Mouse (Mus musculus) E14TG2a.4 (cell line): ENCODE measurements at regions not wholly inside any gene's neighbourhood (a gene's known extent, or its start where the extent isn't known, plus 50 kb on each side); places are given as distances from the start of the nearest gene placed in this dataset.

Experiments used
- H3K27me3 ChIP-seq: 2 replicates; pipeline ENCODE4 v1.6.1; 2014; ENCODE audit warnings: low read length, control low read depth; ENCODE audit not compliant: insufficient read depth
- H3K36me3 ChIP-seq: 2 replicates; pipeline ENCODE4 v1.6.1; 2014; ENCODE audit warnings: low read length, control low read depth; ENCODE audit not compliant: insufficient read depth
- H3K4me1 ChIP-seq: replicated peaks from 2 replicates; pipeline ENCODE4 v1.6.1; 2014; ENCODE audit warnings: low read depth, low read length, control low read depth
- H3K4me3 ChIP-seq: replicated peaks from 2 replicates; pipeline ENCODE4 v1.5.1; 2014; ENCODE audit warnings: mild to moderate bottlenecking, low read length
- H3K9me3 ChIP-seq: 2 replicates; pipeline ENCODE4 v1.6.1; 2014; ENCODE audit warnings: low read length, control low read depth
- CTCF ChIP-seq: conservative IDR thresholded peaks from 2 replicates; pipeline ENCODE4 v1.5.1; 2014; ENCODE audit warnings: low read length
- NANOG ChIP-seq: IDR thresholded peaks from 2 replicates; pipeline ENCODE4 v1.6.1; 2014; ENCODE audit warnings: borderline replicate concordance, low read length, mixed read lengths
- POU5F1 ChIP-seq: IDR thresholded peaks from 2 replicates; pipeline ENCODE4 v1.6.1; 2014; ENCODE audit warnings: low read length, borderline replicate concordance

DNA sequence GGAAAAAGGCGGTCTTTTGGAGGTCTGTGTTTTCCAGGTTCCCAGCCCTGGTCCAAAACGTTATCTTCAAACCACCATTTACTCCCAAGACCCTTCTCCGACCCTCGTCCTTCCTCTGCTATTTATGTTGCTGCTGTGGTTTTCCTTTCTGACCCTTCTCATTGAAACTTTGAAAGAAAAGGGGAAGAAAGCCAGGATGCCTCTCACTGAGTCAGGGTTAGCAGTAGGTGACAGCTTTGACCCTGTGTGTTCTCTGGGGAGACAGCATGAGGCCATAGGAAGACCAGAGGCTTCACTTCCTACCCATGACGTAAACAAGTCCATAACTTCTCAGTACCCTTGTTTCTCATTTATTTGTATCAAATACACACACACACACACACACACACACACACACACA, 166.1 kb downstream of the Gsdmc2 start:
- Histone ChIP-seq H3K36me3 (no peaks in the 10 kb centered on the region), H3K4me3 (no peak overlapping the region), H3K4me1 (no peaks in the 10 kb centered on the region), H3K9me3 (no peaks in the 10 kb centered on the region), H3K27me3 (no peaks in the 10 kb centered on the region)
- TF ChIP-seq CTCF = no peak
- TF ChIP-seq POU5F1 = no peak
- TF ChIP-seq NANOG = no peak

- TF ChIP-seq CTCF = no peak
- TF ChIP-seq NANOG = no peak
- TF ChIP-seq POU5F1 = no peak
- Histone ChIP-seq H3K9me3 (no peaks in the 10 kb centered on the region), H3K27me3 (0 out of 2 replicates have a peak, but pooled peaks cover 3% of the 10 kb centered on the region)
Observed at GRCm38 (mm10) chr15:63675491-63676036, 169.4 kb downstream of the Gsdmc2 start.

GRCm38 (mm10) chr15:63674404-63674803, 170.6 kb downstream of the Gsdmc2 start:
- TF ChIP-seq NANOG = no peak
- peak; percentile 67 for TF ChIP-seq CTCF
- no peak for TF ChIP-seq POU5F1
- H3K4me3 ChIP-seq = no peak overlapping the region

More at GRCm38 (mm10) chr15:63675491-63676036, 169.4 kb downstream of the Gsdmc2 start:
- Histone ChIP-seq H3K4me3 (no peak overlapping the region), H3K4me1 (no peaks in the 10 kb centered on the region), H3K36me3 (no peaks in the 10 kb centered on the region)

GRCm38 (mm10) chr15:63671081-63671480, 173.9 kb downstream of the Gsdmc2 start:
- Histone ChIP-seq H3K9me3 (no peaks in the 10 kb centered on the region), H3K4me3 (no peak overlapping the region), H3K4me1 (no peaks in the 10 kb centered on the region), H3K27me3 (peaks cover 6% of the 10 kb centered on the region; the same call in 1 of the 2 replicates), H3K36me3 (no peaks in the 10 kb centered on the region)
- TF ChIP-seq CTCF (no peak), NANOG (no peak), POU5F1 (no peak)

More at GRCm38 (mm10) chr15:63674404-63674803, 170.6 kb downstream of the Gsdmc2 start:
- no peaks in the 10 kb centered on the region for H3K9me3 ChIP-seq
- H3K27me3 ChIP-seq = peaks cover 3% of the 10 kb centered on the region; the same call in 1 of the 2 replicates
- no peaks in the 10 kb centered on the region for H3K36me3 ChIP-seq
- H3K4me1 ChIP-seq = no peaks in the 10 kb centered on the region

- Histone ChIP-seq H3K36me3 (no peaks in the 10 kb centered on the region), H3K4me1 (no peaks in the 10 kb centered on the region), H3K9me3 (no peaks in the 10 kb centered on the region), H3K4me3 (no peak overlapping the region), H3K27me3 (peaks cover 6% of the 10 kb centered on the region; the same call in 1 of the 2 replicates)
- TF ChIP-seq NANOG (no peak), CTCF (no peak), POU5F1 (no peak)
Observed at GRCm38 (mm10) chr15:63670561-63670960, 174.4 kb downstream of the Gsdmc2 start.

DNA sequence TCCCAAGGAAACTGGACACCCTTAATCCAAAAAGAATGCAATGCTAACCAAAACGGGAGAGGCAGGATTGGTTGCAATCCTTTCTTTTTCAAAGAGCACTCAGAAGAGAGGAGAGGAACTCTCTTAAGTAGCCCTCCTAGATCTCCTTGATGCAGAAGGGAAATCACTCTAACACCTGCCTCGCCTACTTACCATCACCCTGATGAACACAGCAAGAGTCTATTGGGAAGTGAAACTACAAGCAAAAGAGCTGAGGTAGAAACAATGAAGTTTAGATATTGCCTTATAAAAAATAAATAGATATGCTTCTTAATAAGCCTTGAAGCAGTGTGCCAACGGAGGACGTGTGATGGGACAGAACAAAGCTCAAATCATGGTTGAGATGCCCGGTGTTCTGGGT, 177.4 kb downstream of the Gsdmc2 start:
- no peaks in the 10 kb centered on the region; the same call in 1 of the 2 replicates for H3K4me1 ChIP-seq
- H3K36me3 ChIP-seq = no peaks in the 10 kb centered on the region
- TF ChIP-seq NANOG (no peak), CTCF (no peak), POU5F1 (no peak)
- H3K9me3 ChIP-seq = no peaks in the 10 kb centered on the region
- H3K4me3 ChIP-seq = no peak overlapping the region
- H3K27me3 ChIP-seq = peaks cover 16% of the 10 kb centered on the region

DNA sequence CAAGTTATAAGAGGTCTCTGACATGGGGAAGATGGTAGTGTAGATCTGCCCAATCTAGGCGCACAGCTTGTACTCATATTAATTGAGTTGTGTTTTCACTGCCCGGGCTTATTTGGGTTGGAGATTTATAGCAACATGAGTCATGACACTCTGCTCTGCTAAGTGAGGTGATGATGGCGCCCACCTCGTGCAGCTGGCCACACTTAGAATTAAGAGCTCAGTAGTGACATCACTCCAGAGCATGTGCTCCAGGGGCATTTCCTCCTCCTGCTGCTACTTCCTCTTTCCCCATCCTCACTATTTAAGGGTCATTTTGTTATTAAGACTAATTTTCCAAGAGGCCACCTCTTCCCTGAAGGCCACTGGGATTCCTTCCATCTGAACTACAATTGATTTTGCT, 179.5 kb downstream of the Gsdmc2 start:
- no peak overlapping the region for H3K4me3 ChIP-seq
- H3K9me3 ChIP-seq = peaks cover 7% of the 10 kb centered on the region; the same call in 1 of the 2 replicates
- peaks cover 24% of the 10 kb centered on the region for H3K27me3 ChIP-seq
- TF ChIP-seq POU5F1 (no peak), CTCF (no peak), NANOG (no peak)
- no peaks in the 10 kb centered on the region for H3K36me3 ChIP-seq
- H3K4me1 ChIP-seq = peaks cover 4% of the 10 kb centered on the region

GRCm38 (mm10) chr15:63664877-63665276, 180.1 kb downstream of the Gsdmc2 start:
- no peaks in the 10 kb centered on the region for H3K36me3 ChIP-seq
- peaks cover 28% of the 10 kb centered on the region for H3K27me3 ChIP-seq
- TF ChIP-seq NANOG = no peak
- no peak overlapping the region for H3K4me3 ChIP-seq
- peaks cover 9% of the 10 kb centered on the region; the same call in 1 of the 2 replicates for H3K9me3 ChIP-seq
- H3K4me1 ChIP-seq = peaks cover 4% of the 10 kb centered on the region

DNA sequence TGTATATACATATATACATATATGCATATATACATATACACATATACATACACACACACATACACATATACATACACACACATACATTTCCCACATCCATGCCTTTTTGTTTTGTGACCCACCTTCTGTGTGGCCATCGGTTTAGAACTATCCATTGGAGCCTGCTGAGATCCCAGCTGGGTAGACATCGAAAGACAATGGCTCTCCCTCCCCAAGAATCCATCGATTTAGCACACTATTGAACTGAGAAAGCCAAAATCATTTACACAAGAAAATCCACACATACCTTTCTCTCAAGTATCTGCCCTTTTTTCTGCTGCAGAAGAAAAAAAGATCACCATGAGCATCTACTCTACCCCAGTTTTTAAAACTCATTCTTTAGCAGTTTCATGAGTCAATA, 182.8 kb downstream of the Gsdmc2 start:
- peaks cover 9% of the 10 kb centered on the region; the same call in 1 of the 2 replicates for H3K9me3 ChIP-seq
- H3K27me3 ChIP-seq = peaks cover 36% of the 10 kb centered on the region
- TF ChIP-seq NANOG = peak; percentile 96
- TF ChIP-seq CTCF = no peak
- peaks cover 4% of the 10 kb centered on the region for H3K4me1 ChIP-seq
- H3K4me3 ChIP-seq = no peak overlapping the region
- no peaks in the 10 kb centered on the region for H3K36me3 ChIP-seq
